Mouse (Mus musculus): ENCODE data around the gene Wdr82. TPM values are rescaled to one million over a fixed set of nuclear protein-coding genes. Genes with fewer than 3 reads are reported as not detected.

The Wdr82 gene
- polyA plus RNA-seq, 2 experiments, result 6.5 to 24.5 TPM

DNA sequence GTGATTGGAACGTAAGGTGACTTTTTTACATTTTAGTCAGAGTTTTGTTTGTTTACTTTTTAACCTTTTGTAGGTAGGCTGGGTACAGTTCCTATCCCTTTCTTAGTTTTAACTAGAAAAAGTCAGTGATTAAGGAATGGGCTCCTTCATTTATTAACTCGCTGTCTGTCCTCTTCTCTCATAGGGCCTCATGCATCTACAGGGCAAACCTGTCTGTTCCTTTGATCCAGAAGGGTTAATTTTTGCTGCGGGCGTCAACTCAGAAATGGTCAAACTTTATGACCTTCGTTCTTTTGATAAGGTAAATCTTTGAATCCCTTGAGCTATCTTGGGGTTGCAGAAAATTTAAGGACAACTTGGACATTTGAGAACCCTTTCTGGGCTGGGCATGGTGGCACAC is 13.3 kb downstream of the Wdr82 start:
- Histone ChIP-seq H3K9ac (replicated peaks) (no peak overlapping the region), H3K4me1 (replicated peaks; ENCODE audit: control insufficient read depth in 2 of 2, insufficient read depth in 2 of 2, low read length in 1 of 2) (no peaks in the 10 kb centered on the region), H3K27me3 (ENCODE audit: control insufficient read depth, insufficient read depth, low read length) (no peaks in the 10 kb centered on the region), H3K4me3 (ENCODE audit: insufficient read depth in 1 of 2, low read depth in 2 of 2, low read length in 2 of 2) (no peak overlapping the region), H3K4me2 (ENCODE audit: low read depth) (no peak overlapping the region), H3K36me3 (replicated peaks; ENCODE audit: control insufficient read depth, insufficient read depth, low read depth) (peaks cover 96% of the 10 kb centered on the region), H3K27ac (no peak overlapping the region), H3K9me3 (ENCODE audit: control insufficient read depth, low read length) (no peaks in the 10 kb centered on the region)
- no peak for TF ChIP-seq EP300 (IDR thresholded peaks at IDR 0.05; ENCODE audit: low read depth)
- TF ChIP-seq CTCF (IDR thresholded peaks at IDR 0.05; ENCODE audit: low read depth), result no peak
- no peak for DNase-seq (ENCODE audit: low read depth in 3 of 3, low spot score in 3 of 3)
- no peak for ATAC-seq (ENCODE audit: insufficient read depth)
- 84% methylated on average over 5 of the region's 5 CpGs for WGBS (ENCODE audit: insufficient replicate concordance)

DNA sequence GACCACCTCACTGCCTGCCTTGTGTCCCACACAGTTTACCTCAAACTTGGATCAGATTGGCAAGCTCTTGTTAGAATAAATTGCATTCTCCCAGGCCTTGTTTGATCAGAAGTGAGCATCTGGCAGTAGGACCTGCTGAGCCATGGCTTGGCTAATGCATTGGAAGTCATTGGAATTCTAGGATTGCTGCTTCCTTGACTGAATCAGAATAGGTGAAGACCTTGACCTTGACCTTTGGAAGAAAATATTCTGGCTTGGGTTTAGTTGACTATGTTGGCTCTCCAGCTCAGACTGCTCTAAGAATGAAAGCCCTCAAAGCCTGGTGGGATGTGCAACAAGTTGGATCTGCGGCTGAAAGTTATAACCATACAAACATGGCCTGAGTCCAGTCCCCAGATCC is 20.6 kb downstream of the Wdr82 start:
- Histone ChIP-seq H3K9me3 (ENCODE audit: control insufficient read depth, low read length) (no peaks in the 10 kb centered on the region), H3K27me3 (ENCODE audit: control insufficient read depth, insufficient read depth, low read length) (no peaks in the 10 kb centered on the region), H3K9ac (replicated peaks) (no peak overlapping the region), H3K4me1 (replicated peaks; ENCODE audit: control insufficient read depth in 2 of 2, insufficient read depth in 2 of 2, low read length in 1 of 2) (no peaks in the 10 kb centered on the region), H3K4me2 (ENCODE audit: low read depth) (no peak overlapping the region), H3K4me3 (ENCODE audit: insufficient read depth in 1 of 2, low read depth in 2 of 2, low read length in 2 of 2) (no peak overlapping the region), H3K27ac (no peak overlapping the region), H3K36me3 (replicated peaks; ENCODE audit: control insufficient read depth, insufficient read depth, low read depth) (peaks cover 62% of the 10 kb centered on the region)
- TF ChIP-seq CTCF (IDR thresholded peaks at IDR 0.05; ENCODE audit: low read depth) (no peak), EP300 (IDR thresholded peaks at IDR 0.05; ENCODE audit: low read depth) (no peak)
- 94% methylated on average over 1 of the region's 1 CpGs for WGBS (ENCODE audit: insufficient replicate concordance)
- DNase-seq (ENCODE audit: low read depth in 3 of 3, low spot score in 3 of 3), result no peak
- ATAC-seq (ENCODE audit: insufficient read depth), result no peak

DNA sequence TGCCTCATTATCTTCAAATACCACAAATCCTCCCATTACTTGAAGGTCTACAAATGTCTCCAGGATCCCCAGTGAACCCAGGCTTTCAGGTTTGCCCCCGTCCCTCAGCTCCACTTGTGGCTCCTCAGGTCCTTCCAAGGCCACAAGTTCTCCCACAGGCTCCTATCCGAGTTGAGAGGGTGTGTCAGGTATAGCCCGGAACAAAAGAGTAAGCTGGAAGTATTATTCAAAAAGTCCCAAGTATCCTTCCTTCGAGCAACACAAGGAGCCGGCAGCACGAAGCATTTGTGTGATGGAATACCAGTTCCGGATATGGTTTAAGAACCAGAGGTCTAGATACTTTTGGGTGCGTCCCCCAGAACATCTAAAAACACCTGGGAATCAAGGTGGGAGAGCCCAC is 21.3 kb downstream of the Wdr82 start:
- no peak for DNase-seq (ENCODE audit: low read depth in 3 of 3, low spot score in 3 of 3)
- 82% methylated on average over 8 of the region's 8 CpGs for WGBS (ENCODE audit: insufficient replicate concordance)
- no peak for ATAC-seq (ENCODE audit: insufficient read depth)
- Histone ChIP-seq H3K27me3 (ENCODE audit: control insufficient read depth, insufficient read depth, low read length) (no peaks in the 10 kb centered on the region), H3K27ac (no peak overlapping the region), H3K36me3 (replicated peaks; ENCODE audit: control insufficient read depth, insufficient read depth, low read depth) (peaks cover 55% of the 10 kb centered on the region), H3K4me3 (ENCODE audit: insufficient read depth in 1 of 2, low read depth in 2 of 2, low read length in 2 of 2) (no peak overlapping the region), H3K4me1 (replicated peaks; ENCODE audit: control insufficient read depth in 2 of 2, insufficient read depth in 2 of 2, low read length in 1 of 2) (no peaks in the 10 kb centered on the region), H3K4me2 (ENCODE audit: low read depth) (no peak overlapping the region), H3K9ac (replicated peaks) (no peak overlapping the region), H3K9me3 (ENCODE audit: control insufficient read depth, low read length) (no peaks in the 10 kb centered on the region)
- no peak for TF ChIP-seq EP300 (IDR thresholded peaks at IDR 0.05; ENCODE audit: low read depth)
- TF ChIP-seq CTCF (IDR thresholded peaks at IDR 0.05; ENCODE audit: low read depth), result no peak

DNA sequence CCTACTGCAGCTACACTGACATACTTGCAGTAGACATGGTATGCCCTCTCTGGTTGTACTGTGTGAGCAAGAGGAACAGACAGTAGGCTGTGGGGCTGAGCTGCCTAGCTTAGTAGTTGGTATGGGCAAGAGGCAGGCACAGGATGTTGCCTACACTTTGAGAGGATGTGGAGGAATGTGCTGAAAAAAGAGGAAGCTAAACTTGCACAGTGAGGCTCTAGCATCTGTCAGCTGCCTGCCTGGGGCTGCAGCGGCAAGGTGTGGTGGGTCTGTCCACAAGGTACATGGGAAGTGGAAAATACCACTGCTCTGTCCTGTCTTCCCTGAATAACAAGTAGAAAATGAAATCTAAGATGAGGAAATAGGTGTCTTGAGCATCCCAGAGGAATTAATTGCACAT is 22.3 kb downstream of the Wdr82 start:
- H3K4me2 ChIP-seq (ENCODE audit: low read depth), result no peak overlapping the region
- H3K4me1 ChIP-seq (replicated peaks; ENCODE audit: control insufficient read depth in 2 of 2, insufficient read depth in 2 of 2, low read length in 1 of 2), result no peaks in the 10 kb centered on the region
- no peak for DNase-seq (ENCODE audit: low read depth in 3 of 3, low spot score in 3 of 3)
- no peak overlapping the region for H3K4me3 ChIP-seq (ENCODE audit: insufficient read depth in 1 of 2, low read depth in 2 of 2, low read length in 2 of 2)
- H3K36me3 ChIP-seq (replicated peaks; ENCODE audit: control insufficient read depth, insufficient read depth, low read depth), result peaks cover 46% of the 10 kb centered on the region
- H3K27ac ChIP-seq, result no peak overlapping the region
- H3K9ac ChIP-seq (replicated peaks), result no peak overlapping the region
- no peaks in the 10 kb centered on the region for H3K9me3 ChIP-seq (ENCODE audit: control insufficient read depth, low read length)
- no peak; the same call in 1 of the 2 replicates for ATAC-seq (ENCODE audit: insufficient read depth)
- TF ChIP-seq CTCF (IDR thresholded peaks at IDR 0.05; ENCODE audit: low read depth), result no peak
- TF ChIP-seq EP300 (IDR thresholded peaks at IDR 0.05; ENCODE audit: low read depth), result no peak
- H3K27me3 ChIP-seq (ENCODE audit: control insufficient read depth, insufficient read depth, low read length), result no peaks in the 10 kb centered on the region
- WGBS (ENCODE audit: insufficient replicate concordance), result 52% methylated on average over 1 of the region's 1 CpGs

DNA sequence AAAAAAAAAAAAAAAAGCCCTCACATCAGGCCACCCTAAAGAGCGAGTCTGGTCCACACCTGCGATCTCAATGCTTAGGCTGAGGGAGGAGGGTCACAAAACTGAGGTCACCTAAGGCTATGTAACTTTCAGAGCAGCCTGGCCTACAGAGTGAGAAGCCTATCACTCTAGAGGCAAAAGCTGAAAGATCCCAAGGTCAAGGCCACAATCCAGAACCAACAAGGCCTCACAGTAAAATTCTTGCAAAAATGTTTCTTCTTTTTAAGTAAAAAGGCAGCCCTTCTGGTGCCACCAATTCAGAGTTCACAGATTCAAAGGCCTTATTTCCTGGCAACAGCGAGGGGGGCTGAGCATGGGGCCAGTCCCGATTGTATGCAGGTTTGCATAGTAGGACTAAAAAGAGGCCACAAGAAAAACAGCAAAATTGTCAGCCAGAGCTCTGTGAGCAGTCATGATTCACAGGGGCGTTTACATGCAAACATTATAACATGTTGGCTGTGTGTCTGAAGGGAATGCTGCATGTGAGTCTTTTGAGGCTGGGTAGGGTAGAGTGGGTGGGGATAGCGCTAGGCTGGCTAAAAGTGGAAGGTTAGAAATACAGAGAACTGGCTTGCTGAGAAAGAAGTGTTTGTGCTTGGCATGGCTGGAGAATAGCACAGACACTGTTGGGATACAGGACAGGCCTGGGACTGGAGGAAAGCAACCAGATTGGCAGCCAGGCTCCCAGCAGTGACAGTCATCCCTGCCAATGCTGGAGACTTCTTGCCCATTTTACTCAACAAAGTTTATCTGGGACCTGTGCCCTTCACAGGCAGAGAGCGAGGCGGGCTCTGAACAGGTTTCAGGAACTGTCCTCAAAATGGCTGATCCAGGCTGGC is 23.4 kb downstream of the Wdr82 start:
- no peaks in the 10 kb centered on the region; a peak in 1 of 4 replicates for H3K4me1 ChIP-seq (replicated peaks; ENCODE audit: control insufficient read depth in 2 of 2, insufficient read depth in 2 of 2, low read length in 1 of 2)
- H3K27ac ChIP-seq, result no peak overlapping the region
- H3K36me3 ChIP-seq (replicated peaks; ENCODE audit: control insufficient read depth, insufficient read depth, low read depth), result peaks cover 35% of the 10 kb centered on the region
- H3K4me2 ChIP-seq (ENCODE audit: low read depth), result no peak overlapping the region
- WGBS (ENCODE audit: insufficient replicate concordance), result 71% methylated on average over 8 of the region's 8 CpGs
- H3K9ac ChIP-seq (replicated peaks), result no peak overlapping the region
- TF ChIP-seq EP300 (IDR thresholded peaks at IDR 0.05; ENCODE audit: low read depth) (no peak), CTCF (IDR thresholded peaks at IDR 0.05; ENCODE audit: low read depth) (no peak)
- no peaks in the 10 kb centered on the region for H3K9me3 ChIP-seq (ENCODE audit: control insufficient read depth, low read length)
- DNase-seq (ENCODE audit: low read depth in 3 of 3, low spot score in 3 of 3) (no peak), ATAC-seq (ENCODE audit: insufficient read depth) (no peak)
- H3K4me3 ChIP-seq (ENCODE audit: insufficient read depth in 1 of 2, low read depth in 2 of 2, low read length in 2 of 2), result no peak overlapping the region
- no peaks in the 10 kb centered on the region for H3K27me3 ChIP-seq (ENCODE audit: control insufficient read depth, insufficient read depth, low read length)
